Mouse (Mus musculus) embryonic fibroblast, embryonic 13.5 days (primary cell): ENCODE measurements around the gene Zer1.

Source experiments
- CTCF ChIP-seq: IDR thresholded peaks from 2 replicates; pipeline ENCODE4 v1.5.1; 2011; ENCODE audit warnings: mild to moderate bottlenecking, control low read depth, low read length, moderate library complexity, borderline replicate concordance; ENCODE audit not compliant: insufficient read depth
- POLR2A ChIP-seq: IDR thresholded peaks from 2 replicates; pipeline ENCODE4 v1.6.1; 2011; ENCODE audit warnings: low read depth, mild to moderate bottlenecking, control low read depth, low read length, moderate library complexity

DNA sequence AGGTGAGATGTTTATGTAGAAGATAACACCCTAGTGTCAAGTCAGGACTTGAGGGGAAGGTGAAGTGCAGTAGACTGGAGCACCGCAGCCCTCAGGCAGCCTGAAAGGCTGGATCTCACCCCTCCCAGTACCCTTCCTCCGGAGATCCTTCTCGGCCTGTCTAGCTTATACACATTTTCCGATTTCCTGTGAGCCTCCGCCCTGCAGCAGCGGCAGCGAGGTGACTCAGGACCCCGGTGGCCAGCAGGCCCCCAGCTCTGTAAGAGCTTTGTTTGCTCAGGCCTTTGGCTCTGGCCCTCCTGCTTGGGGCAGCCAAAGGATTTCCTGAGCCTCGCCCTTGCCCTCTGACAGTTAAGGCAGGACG is 46.1 kb downstream of the Zer1 start:
- no peak for TF ChIP-seq CTCF
- no peak for TF ChIP-seq POLR2A
